Mouse (Mus musculus) kidney, embryonic 16.5 days (tissue): ENCODE results near the gene Trim59. TPM values are rescaled to one million over a fixed set of nuclear protein-coding genes. Genes with fewer than 3 reads are reported as not detected.

ENCODE experiments used
- microRNA counts: library from miRNA; unstranded; fragments of <30 nt; microRNA quantifications from one replicate; lab custom pipeline; 2016
- microRNA-seq: library from miRNA; unstranded; fragments of <30 nt; microRNA quantifications from one replicate; pipeline ENCODE4, GENCODE M21; 2016
- polyA plus RNA-seq: library from polyadenylated mRNA; unstranded; fragments of >200 nt; fragmentation: Nextera tagmentation; extraction: Ambion mirVana; gene quantifications from 2 replicates; pipeline ENCODE4 v1.2.1, GENCODE M21; 2015

Trim59 gene
- polyA plus RNA-seq, 1 experiment from 2014 or later, result 115 TPM

MicroRNAs within 50 kb of the gene (microRNA counts, 519-probe panel; counts per million panel counts)
- microRNA mmu-miR-15b (lab: Ali Mortazavi, UCI), result 4,983 counts per million, percentile 97 among the panel's probes with 10 or more counts

Small RNA genes lying within 50 kb of the gene (microRNA-seq; reads per million reads assigned to microRNA genes)
- gene Mir15b (1,392 reads per million, percentile 82 among the genes with 10 or more reads in this experiment), gene Mir16-2 (355 reads per million, percentile 71 among the genes with 10 or more reads in this experiment)

Other genes starting within 250 kb of the Trim59 start
- 4.0 and 5.0 TPM in 2 replicates for gene 1110032F04Rik, start 175.2 kb downstream of the Trim59 start, polyA plus RNA-seq
- 18.8 and 20.1 TPM in 2 replicates for gene Ift80, start 40.2 kb downstream of the Trim59 start, polyA plus RNA-seq
- gene Smc4, start 40.0 kb downstream of the Trim59 start, polyA plus RNA-seq, result 153 and 173 TPM in 2 replicates
- gene Kpna4, start 82.4 kb upstream of the Trim59 start, polyA plus RNA-seq, result 27.8 and 30.6 TPM in 2 replicates
- gene Arl14, start 177.7 kb upstream of the Trim59 start, polyA plus RNA-seq, result 0.21 and 0.30 TPM in 2 replicates